Mouse (Mus musculus) embryonic fibroblast, embryonic 13.5 days (primary cell): Measurements from ENCODE around the gene Spib.

Experiments
- CTCF ChIP-seq: IDR thresholded peaks from 2 replicates; pipeline ENCODE4 v1.5.1; 2011; ENCODE audit warnings: mild to moderate bottlenecking, control low read depth, low read length, moderate library complexity, borderline replicate concordance; ENCODE audit not compliant: insufficient read depth
- POLR2A ChIP-seq: IDR thresholded peaks from 2 replicates; pipeline ENCODE4 v1.6.1; 2011; ENCODE audit warnings: low read depth, mild to moderate bottlenecking, control low read depth, low read length, moderate library complexity

- TF ChIP-seq POLR2A (no peak), CTCF (no peak)
Measured at GRCm38 (mm10) chr7:44553196-44553764, 21.4 kb upstream of the Spib start.
